Mouse (Mus musculus) spleen, postnatal 10 days (tissue): ENCODE data around the gene Trappc10.
A peak's percentile ranks its signal among the peaks of the same experiment; 100 is the strongest.
"Not testable (repeated sequence)": the region's sequence is repeated elsewhere in the genome, so short reads cannot be mapped to it uniquely, and the experiment has no call there.

Experiments used
- DNase-seq, 2 experiments: peaks; one replicate each; pipeline ENCODE4 v3.0.0; 2021 to 2022; ENCODE audit warnings: low spot score in 2 of 2

Trappc10 gene

GRCm38 (mm10) chr10:78211311-78211710, 33.1 kb downstream of the Trappc10 start:
- DNase-seq: peak in 1 of 2 experiments; percentile 54

- DNase-seq: no peak
These were observed 43.3 kb downstream of the Trappc10 start for GRCm38 (mm10) chr10:78201182-78201581.

- DNase-seq: no peak
These were observed 51.5 kb downstream of the Trappc10 start for GRCm38 (mm10) chr10:78192933-78193332.

- DNase-seq: not testable (repeated sequence)
These were observed 58.4 kb downstream of the Trappc10 start for GRCm38 (mm10) chr10:78186076-78186475.

- DNase-seq: no peak
These were observed 59.1 kb downstream of the Trappc10 start for GRCm38 (mm10) chr10:78185381-78185725.

- DNase-seq: peak; percentile 70 to 93
These were observed 59.7 kb downstream of the Trappc10 start, which contains the start of gene Pwp2 for GRCm38 (mm10) chr10:78184531-78185380. TSS of gene Pwp2 (minus strand) at chr10:78185149.

- no peak for DNase-seq
These were observed 60.9 kb downstream of the Trappc10 start for GRCm38 (mm10) chr10:78183577-78183976.

- DNase-seq: no peak
These were observed 62.1 kb downstream of the Trappc10 start for GRCm38 (mm10) chr10:78182321-78182720.

GRCm38 (mm10) chr10:78174474-78174873, 70.0 kb downstream of the Trappc10 start:
- no peak for DNase-seq

GRCm38 (mm10) chr10:78171581-78171980, 72.9 kb downstream of the Trappc10 start:
- DNase-seq: no peak

GRCm38 (mm10) chr10:78171057-78171456, 73.4 kb downstream of the Trappc10 start:
- DNase-seq: no peak

GRCm38 (mm10) chr10:78170445-78170844, 74.0 kb downstream of the Trappc10 start:
- no peak for DNase-seq

GRCm38 (mm10) chr10:78169281-78170042, 75.0 kb downstream of the Trappc10 start, which contains the start of gene D10Jhu81e:
TSS of gene D10Jhu81e (minus strand) at chr10:78169782.
- peak; percentile 98 to 100 for DNase-seq

- DNase-seq: no peak
These were observed 75.6 kb downstream of the Trappc10 start for GRCm38 (mm10) chr10:78168792-78169191.

- no peak for DNase-seq
These were observed 76.7 kb downstream of the Trappc10 start for GRCm38 (mm10) chr10:78167775-78168174.

GRCm38 (mm10) chr10:78167333-78167732, 77.1 kb downstream of the Trappc10 start:
- no peak for DNase-seq

- DNase-seq: no peak
These were observed 79.0 kb downstream of the Trappc10 start for GRCm38 (mm10) chr10:78165256-78166005.

- DNase-seq: no peak
These were observed 79.7 kb downstream of the Trappc10 start for GRCm38 (mm10) chr10:78164786-78165185.

- DNase-seq: peak; percentile 44 to 81
These were observed 80.5 kb downstream of the Trappc10 start for GRCm38 (mm10) chr10:78163923-78164322.

GRCm38 (mm10) chr10:78163241-78163640, 81.2 kb downstream of the Trappc10 start:
- DNase-seq: no peak

GRCm38 (mm10) chr10:78162646-78163045, 81.8 kb downstream of the Trappc10 start:
- no peak for DNase-seq

GRCm38 (mm10) chr10:78161096-78161495, 83.3 kb downstream of the Trappc10 start:
- no peak for DNase-seq
